Mouse (Mus musculus) heart, adult 2 months (tissue): ENCODE measurements at regions not wholly inside any gene's neighbourhood (a gene's known extent, or its start where the extent isn't known, plus 50 kb on each side); places are given as distances from the start of the nearest gene placed in this dataset.

Source experiments
- CTCF ChIP-seq: fragments of 200-600 bp; IDR thresholded peaks from 2 replicates; pipeline ENCODE4 v1.8.1; 2022; ENCODE audit warnings: antibody characterized with exemption, mild to moderate bottlenecking, moderate library complexity
- POLR2A ChIP-seq: fragments of 200-500 bp; IDR thresholded peaks from 2 replicates; pipeline ENCODE4 v1.6.1; 2011; ENCODE audit warnings: mild to moderate bottlenecking, low read depth, low read length, control low read depth; ENCODE audit not compliant: insufficient read depth

GRCm38 (mm10) chr2:109578870-109579310 lies 95.6 kb upstream of the Bdnf start:
- TF ChIP-seq POLR2A (no peak), CTCF (no peak)
